Comparison of ENCODE assay signal across 9 mouse cellular contexts in the genomic region with DNA sequence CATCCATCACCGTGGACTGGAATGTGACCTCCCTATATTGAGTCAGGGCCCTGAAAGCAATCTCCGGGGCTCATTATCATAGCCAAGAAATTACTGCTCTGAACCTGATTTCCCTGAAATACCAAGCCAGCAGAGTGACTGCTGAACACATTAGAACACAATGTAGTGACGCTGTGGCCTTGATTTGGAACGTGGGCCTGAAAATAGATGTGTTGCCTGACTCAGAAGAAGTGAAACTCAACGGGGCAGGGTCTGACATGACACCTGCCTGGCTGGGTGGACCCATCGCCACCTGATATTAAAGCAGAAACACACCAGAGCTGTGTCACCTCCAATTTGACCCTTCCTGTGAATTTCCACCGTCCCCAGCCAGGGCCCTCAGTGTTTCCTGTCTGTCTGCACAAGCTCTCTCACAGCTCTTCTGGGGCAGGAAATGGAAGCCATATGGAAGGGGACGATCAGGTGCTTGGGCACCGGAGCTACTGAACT. TPM values are rescaled to one million over a fixed set of nuclear protein-coding genes. Genes with fewer than 3 reads are reported as not detected.
DNase-seq lines count a peak whose midpoint lies in the region; ATAC-seq and TF ChIP-seq lines count a peak whose summit lies in the region.
"Had no signal": no experiment of that assay in that cellular context is flagged by ENCODE, and none has a peak within 500 bp of the region (broad histone marks: within the 10 kb centered on the region; RNA-seq: fewer than 3 reads in every experiment).

No protein-coding gene starts in this region.

- no peak overlapping the region for H3K4me3 ChIP-seq in lung, postnatal 0 days (ENCODE audit: low read depth, low read length)
- H3K4me3 ChIP-seq in left cerebral cortex, adult 2 months: no peak overlapping the region
- H3K4me3 ChIP-seq: myocyte had no signal

- H3K27me3 ChIP-seq in lung, postnatal 0 days (replicated peaks; ENCODE audit: insufficient read depth, low read length): no peaks in the 10 kb centered on the region

- H3K9me3 ChIP-seq in lung, postnatal 0 days (ENCODE audit: low read length): no peaks in the 10 kb centered on the region

- peaks cover 3% of the 10 kb centered on the region; the same call in 1 of the 2 replicates for H3K4me1 ChIP-seq in lung, postnatal 0 days (ENCODE audit: insufficient read depth, low read depth, low read length)

- peak; percentile 23; a peak in 3 of 4 replicates for ATAC-seq in hematopoietic stem cell, adult 5-6 weeks (replicated peaks in 1 of 2; ENCODE audit: insufficient read depth in 1 of 2, low FRiP score in 2 of 2, low TSS enrichment in 1 of 2, low read depth in 1 of 2, poor library complexity in 2 of 2, severe bottlenecking in 2 of 2)
- peak; percentile 52 for ATAC-seq in lung, postnatal 0 days
- no peak; the same call in 1 of the 2 replicates for ATAC-seq in granulocyte monocyte progenitor cell, adult 5-6 weeks (replicated peaks; ENCODE audit: poor library complexity, severe bottlenecking)

- no peak overlapping the region for H3K9ac ChIP-seq in lung, postnatal 0 days (replicated peaks; ENCODE audit: low read depth)

- WGBS in lung, postnatal 0 days: 15% methylated on average over 9 of the region's 9 CpGs

- TF ChIP-seq CTCF in lung, postnatal 0 days (IDR thresholded peaks at IDR 0.05): no peak
- TF ChIP-seq CTCF in left cerebral cortex, adult 2 months (IDR thresholded peaks at IDR 0.05): no peak

- H3K4me2 ChIP-seq in lung, postnatal 0 days (replicated peaks; ENCODE audit: low read depth, low read length): no peak overlapping the region

- no peak for TF ChIP-seq EP300 in lung, postnatal 0 days (IDR thresholded peaks at IDR 0.05)

- DNase-seq in heart, adult 11 months: peak; percentile 96
- no peak for DNase-seq in heart, postnatal 25 days (ENCODE audit: low spot score)
- DNase-seq in embryo, embryonic 11 days: peak; percentile 68
- peak; percentile 29 for DNase-seq in lung, postnatal 0 days (ENCODE audit: low spot score)
- DNase-seq in layer of hippocampus, postnatal 10 days (ENCODE audit: low spot score in 2 of 2): no peak
- DNase-seq in left cerebral cortex, adult 2 months (ENCODE audit: extremely low spot score in 1 of 2, low spot score in 2 of 2): no peak

- 0 out of 2 replicates have a peak overlapping the region, but pooled peaks have one; percentile 33 for H3K27ac ChIP-seq in lung, postnatal 0 days (ENCODE audit: low read length)
- no peak overlapping the region for H3K27ac ChIP-seq in left cerebral cortex, adult 2 months

- intact Hi-C loops in heart, postnatal 25 days (cut with DNase I): no loop called here
- intact Hi-C loops in left cerebral cortex, adult 2 months (cut with DNase I): no loop called here

- H3K36me3 ChIP-seq in lung, postnatal 0 days (ENCODE audit: insufficient read depth, low read length): peaks cover 6% of the 10 kb centered on the region; the same call in 1 of the 2 replicates

RNA-seq across cellular contexts. Expression of gene Parvb, which starts 13.0 kb away (rescaled TPM):
- total RNA-seq in heart, postnatal 25 days (2021): 100 to 1,000 TPM; 147 to 154 TPM
- total RNA-seq in hematopoietic stem cell, adult 5-6 weeks (2017): 0.45 and 2.5 TPM in 2 replicates
- 7.9 and 8.5 TPM in 2 replicates for polyA plus RNA-seq in lung, postnatal 0 days (2015; fragmentation: Nextera tagmentation; extraction: Ambion mirVana)
- 10 to 100 TPM; 37.2 TPM for total RNA-seq in layer of hippocampus, postnatal 10 days (2021)
- 3.9 and 4.3 TPM in 2 replicates for total RNA-seq in granulocyte monocyte progenitor cell, adult 5-6 weeks (2014; fragmentation: Nextera tagmentation)
- 0.36 and 0.43 TPM in 2 replicates for total RNA-seq in granulocyte monocyte progenitor cell, adult 5-6 weeks (2017)
- 10 to 100 TPM; 19.3 to 20.9 TPM for total RNA-seq in left cerebral cortex, adult 2 months (2021)

RNA-seq across cellular contexts. Expression of gene Samm50, which starts 26.8 kb away (rescaled TPM):
- 100 to 1,000 TPM; 264 to 267 TPM for total RNA-seq in heart, postnatal 25 days (2021)
- 18.6 and 32.5 TPM in 2 replicates for total RNA-seq in hematopoietic stem cell, adult 5-6 weeks (2017)
- 59.9 and 63.5 TPM in 2 replicates for polyA plus RNA-seq in lung, postnatal 0 days (2015; fragmentation: Nextera tagmentation; extraction: Ambion mirVana)
- total RNA-seq in layer of hippocampus, postnatal 10 days (2021): 10 to 100 TPM; 83.6 to 99.0 TPM
- 51.4 and 66.9 TPM in 2 replicates for total RNA-seq in granulocyte monocyte progenitor cell, adult 5-6 weeks (2014; fragmentation: Nextera tagmentation)
- 41.9 and 47.7 TPM in 2 replicates for total RNA-seq in granulocyte monocyte progenitor cell, adult 5-6 weeks (2017)
- total RNA-seq in left cerebral cortex, adult 2 months (2021): 100 to 1,000 TPM in 1 of 2 experiments, 10 to 100 TPM in 1; 99.4 to 111 TPM

RNA-seq across cellular contexts. Expression of gene Pnpla3, which starts 51.2 kb away (rescaled TPM):
- 1 to 10 TPM; 4.2 to 6.4 TPM for total RNA-seq in heart, postnatal 25 days (2021)
- total RNA-seq in hematopoietic stem cell, adult 5-6 weeks (2017): not detected in 2 replicates
- polyA plus RNA-seq in lung, postnatal 0 days (2015; fragmentation: Nextera tagmentation; extraction: Ambion mirVana): 0.27 and 0.49 TPM in 2 replicates
- total RNA-seq in layer of hippocampus, postnatal 10 days (2021): 10 to 100 TPM; 10.6 to 11.0 TPM
- not detected in 2 replicates for total RNA-seq in granulocyte monocyte progenitor cell, adult 5-6 weeks (2014; fragmentation: Nextera tagmentation)
- total RNA-seq in granulocyte monocyte progenitor cell, adult 5-6 weeks (2017): not detected in 2 replicates
- 10 to 100 TPM; 10.9 to 12.0 TPM for total RNA-seq in left cerebral cortex, adult 2 months (2021)

Comparison
In these comparisons a context has a peak if more than half of its experiments do, and no peak if none do; other contexts are left out.
1. DNase-seq: peak in heart, adult 11 months (single experiment), embryo, embryonic 11 days (single experiment) and lung, postnatal 0 days (single experiment); none in heart, postnatal 25 days (single experiment), layer of hippocampus, postnatal 10 days (0 of 2) and left cerebral cortex, adult 2 months (0 of 2).